Mouse (Mus musculus): ENCODE measurements around the gene Zfp426. TPM values are rescaled to one million over a fixed set of nuclear protein-coding genes. Genes with fewer than 3 reads are reported as not detected.

The Zfp426 gene
- total and polyA plus RNA-seq, 3 experiments: 11.8 to 18.2 (median 14.7) TPM

DNA sequence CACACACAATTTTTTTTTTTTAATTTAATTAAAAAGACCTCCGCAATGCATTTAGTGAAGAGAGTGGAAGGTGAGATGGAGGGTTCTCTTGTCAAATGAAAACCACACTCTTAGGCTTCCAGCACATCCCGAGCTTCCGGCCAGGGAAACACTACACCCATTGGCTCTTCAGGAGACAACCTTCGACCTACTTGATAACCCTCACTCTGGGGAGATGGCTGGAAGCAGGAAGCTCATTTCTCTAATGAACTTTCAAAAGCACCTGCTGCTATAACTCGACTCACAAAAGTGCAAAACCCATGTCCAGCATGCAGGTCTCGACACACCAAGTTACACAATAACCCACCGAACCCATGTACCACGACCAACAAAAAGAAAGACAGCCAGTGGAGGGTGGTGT, 20.2 kb upstream of the Zfp426 start:
- in situ Hi-C loops (cut with MboI; ENCODE audit: low pct_ligation_motif_present, low pct_unique_long_range_greater_than_20kb, low sequenced_read_pairs): no loop called here
- peaks cover 23 to 87% of the 10 kb centered on the region in 2 experiments for H3K36me3 ChIP-seq (replicated peaks in 1 of 2; ENCODE audit: control insufficient read depth in 1 of 2, insufficient read depth in 1 of 2, low read length in 1 of 2)

DNA sequence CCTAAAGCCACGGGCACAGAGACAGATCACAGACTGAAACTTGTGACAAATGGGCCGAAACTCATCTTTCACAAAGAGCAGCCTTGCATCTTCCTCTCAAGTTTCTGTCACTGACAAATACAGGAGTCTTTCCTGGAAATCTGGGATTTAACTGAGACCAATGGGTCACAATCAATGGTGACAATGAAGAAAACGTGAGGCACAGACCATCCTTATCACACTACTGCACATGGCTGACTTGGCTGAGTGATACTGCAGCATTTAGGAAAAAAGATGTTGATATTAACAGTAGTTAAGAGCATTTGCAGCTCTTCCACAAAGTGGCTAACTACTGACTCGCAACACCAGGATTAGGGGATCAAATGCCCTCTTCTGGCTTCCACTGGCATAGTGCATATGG, 19.1 kb upstream of the Zfp426 start:
- no peaks in the 10 kb centered on the region for H3K27me3 ChIP-seq (replicated peaks)
- peaks cover 27 to 87% of the 10 kb centered on the region in 2 experiments for H3K36me3 ChIP-seq (replicated peaks in 1 of 2; ENCODE audit: control insufficient read depth in 1 of 2, insufficient read depth in 1 of 2, low read length in 1 of 2)
- H3K9me3 ChIP-seq (replicated peaks; ENCODE audit: low read length): no peaks in the 10 kb centered on the region
- H3K27ac ChIP-seq (ENCODE audit: insufficient read depth, low read depth): no peak overlapping the region
- no peak for DNase-seq (ENCODE audit: extremely low read depth)
- no peak overlapping the region for H3K4me3 ChIP-seq (replicated peaks in 1 of 3; ENCODE audit: low read depth in 2 of 3, low read length in 2 of 3, poor library complexity in 1 of 3)
- peaks cover 20% of the 10 kb centered on the region for H3K79me2 ChIP-seq (replicated peaks; ENCODE audit: control insufficient read depth, extremely low read depth, insufficient read depth, poor library complexity, severe bottlenecking)
- H3K4me1 ChIP-seq (ENCODE audit: control insufficient read depth in 1 of 2, insufficient read depth in 2 of 2): peaks cover 0 to 25% of the 10 kb centered on the region in 2 experiments; a peak in 2 of 4 replicates
- dilution Hi-C loops (cut with MboI; ENCODE audit: extremely low pct_ligation_motif_present, extremely low pct_unique_long_range_greater_than_20kb, low sequenced_read_pairs): no loop called here
- in situ Hi-C loops (cut with MboI; ENCODE audit: low pct_ligation_motif_present, low pct_unique_long_range_greater_than_20kb, low sequenced_read_pairs): no loop called here
- TF ChIP-seq JUN (IDR thresholded peaks at IDR 0.05; ENCODE audit: insufficient read depth, low read depth, low read length) (no peak), ZKSCAN1 (IDR thresholded peaks at IDR 0.05; ENCODE audit: borderline replicate concordance, low read depth, low read length) (no peak), ZMIZ1 (IDR thresholded peaks at IDR 0.05; ENCODE audit: low read depth, low read length) (no peak), SMC3 (IDR thresholded peaks at IDR 0.05; ENCODE audit: low read depth, low read length) (no peak), USF1 (IDR thresholded peaks at IDR 0.05; ENCODE audit: low read depth, low read length) (no peak), MEF2A (IDR thresholded peaks at IDR 0.05; ENCODE audit: borderline replicate concordance, low read depth, low read length) (no peak), MXI1 (IDR thresholded peaks at IDR 0.05; ENCODE audit: low read depth, low read length) (no peak), TBP (conservative IDR thresholded peaks at IDR 0.05; ENCODE audit: low read depth, low read length) (no peak), MYC (IDR thresholded peaks at IDR 0.05; ENCODE audit: low read depth, low read length) (no peak), ZNF384 (IDR thresholded peaks at IDR 0.05; ENCODE audit: low read depth, low read length) (no peak), CTCF (conservative IDR thresholded peaks at IDR 0.05 in 1 of 2, IDR thresholded peaks at IDR 0.05 in 1 of 2; ENCODE audit: low read depth in 2 of 2, low read length in 2 of 2) (no peak), CHD2 (IDR thresholded peaks at IDR 0.05; ENCODE audit: low read length) (no peak)
- no peak overlapping the region for H3K4me2 ChIP-seq (ENCODE audit: insufficient read depth, low read depth, poor library complexity, severe bottlenecking)
- no peak overlapping the region for H3K9ac ChIP-seq (ENCODE audit: insufficient read depth, low read depth)

More for the DNA sequence above, 20.2 kb upstream of the Zfp426 start:
- Histone ChIP-seq H3K27ac (ENCODE audit: insufficient read depth, low read depth) (no peak overlapping the region), H3K9ac (ENCODE audit: insufficient read depth, low read depth) (no peak overlapping the region), H3K4me1 (ENCODE audit: control insufficient read depth in 1 of 2, insufficient read depth in 2 of 2) (peaks cover 0 to 30% of the 10 kb centered on the region in 2 experiments; a peak in 2 of 4 replicates), H3K79me2 (replicated peaks; ENCODE audit: control insufficient read depth, extremely low read depth, insufficient read depth, poor library complexity, severe bottlenecking) (peaks cover 20% of the 10 kb centered on the region), H3K9me3 (replicated peaks; ENCODE audit: low read length) (no peaks in the 10 kb centered on the region), H3K4me2 (ENCODE audit: insufficient read depth, low read depth, poor library complexity, severe bottlenecking) (no peak overlapping the region), H3K27me3 (replicated peaks) (no peaks in the 10 kb centered on the region), H3K4me3 (replicated peaks in 1 of 3; ENCODE audit: low read depth in 2 of 3, low read length in 2 of 3, poor library complexity in 1 of 3) (no peak overlapping the region)
- no peak for TF ChIP-seq SIN3A (IDR thresholded peaks at IDR 0.05; ENCODE audit: low read length)
- TF ChIP-seq RAD21 (IDR thresholded peaks at IDR 0.05; ENCODE audit: low read depth, low read length): no peak
- TF ChIP-seq POLR2A (IDR thresholded peaks at IDR 0.05; ENCODE audit: low read depth, low read length): no peak
- no peak for TF ChIP-seq MAZ (IDR thresholded peaks at IDR 0.05; ENCODE audit: low read depth, low read length)
- no peak for TF ChIP-seq E2F4 (IDR thresholded peaks at IDR 0.05; ENCODE audit: insufficient replicate concordance, low read depth, low read length)
- no peak for TF ChIP-seq MAFK (IDR thresholded peaks at IDR 0.05; ENCODE audit: insufficient replicate concordance, low read length)
- DNase-seq (ENCODE audit: extremely low read depth): no peak
- dilution Hi-C loops (cut with MboI; ENCODE audit: extremely low pct_ligation_motif_present, extremely low pct_unique_long_range_greater_than_20kb, low sequenced_read_pairs): no loop called here
